Mouse (Mus musculus): ENCODE measurements around the gene Clcf1. TPM values are rescaled to one million over a fixed set of nuclear protein-coding genes. Genes with fewer than 3 reads are reported as not detected.

Clcf1 gene
- polyA plus RNA-seq, 1 experiment = not detected

GRCm38 (mm10) chr19:4220957-4221743 is 7.1 kb downstream of the Clcf1 start:
- Histone ChIP-seq H3K4me1 (ENCODE audit: control insufficient read depth, insufficient read depth, insufficient read length, low read length) (peaks cover 4% of the 10 kb centered on the region; the same call in 1 of the 2 replicates), H3K27ac (replicated peaks; ENCODE audit: low read depth, low read length) (peak overlapping the region; percentile 23; the same call in 1 of the 2 replicates), H3K4me3 (ENCODE audit: insufficient read depth, low read depth, low read length) (no peak overlapping the region)

DNA sequence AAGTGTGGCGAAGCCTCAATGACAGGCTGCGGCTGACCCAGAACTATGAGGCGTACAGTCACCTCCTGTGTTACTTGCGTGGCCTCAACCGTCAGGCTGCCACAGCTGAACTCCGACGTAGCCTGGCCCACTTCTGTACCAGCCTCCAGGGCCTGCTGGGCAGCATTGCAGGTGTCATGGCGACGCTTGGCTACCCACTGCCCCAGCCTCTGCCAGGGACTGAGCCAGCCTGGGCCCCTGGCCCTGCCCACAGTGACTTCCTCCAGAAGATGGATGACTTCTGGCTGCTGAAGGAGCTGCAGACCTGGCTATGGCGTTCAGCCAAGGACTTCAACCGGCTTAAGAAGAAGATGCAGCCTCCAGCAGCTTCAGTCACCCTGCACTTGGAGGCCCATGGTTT is 8.1 kb downstream of the Clcf1 start:
- Histone ChIP-seq H3K27ac (replicated peaks; ENCODE audit: low read depth, low read length) (no peak overlapping the region), H3K4me1 (ENCODE audit: control insufficient read depth, insufficient read depth, insufficient read length, low read length) (peaks cover 4% of the 10 kb centered on the region; the same call in 1 of the 2 replicates)

GRCm38 (mm10) chr19:4226779-4227178 is 12.7 kb downstream of the Clcf1 start:
- H3K4me1 ChIP-seq (ENCODE audit: control insufficient read depth, insufficient read depth, insufficient read length, low read length) = peaks cover 12% of the 10 kb centered on the region; the same call in 1 of the 2 replicates
- no peak overlapping the region for H3K4me3 ChIP-seq (ENCODE audit: insufficient read depth, low read depth, low read length)
- H3K27ac ChIP-seq (replicated peaks; ENCODE audit: low read depth, low read length) = no peak overlapping the region

More for the DNA sequence above, 8.1 kb downstream of the Clcf1 start:
- no peak overlapping the region for H3K4me3 ChIP-seq (ENCODE audit: insufficient read depth, low read depth, low read length)

GRCm38 (mm10) chr19:4227446-4227845 is 13.4 kb downstream of the Clcf1 start:
- Histone ChIP-seq H3K27ac (replicated peaks; ENCODE audit: low read depth, low read length) (no peak overlapping the region), H3K4me1 (ENCODE audit: control insufficient read depth, insufficient read depth, insufficient read length, low read length) (peaks cover 15% of the 10 kb centered on the region; the same call in 1 of the 2 replicates), H3K4me3 (ENCODE audit: insufficient read depth, low read depth, low read length) (no peak overlapping the region)

GRCm38 (mm10) chr19:4227894-4228678 is 14.0 kb downstream of the Clcf1 start:
- peaks cover 16% of the 10 kb centered on the region; the same call in 1 of the 2 replicates for H3K4me1 ChIP-seq (ENCODE audit: control insufficient read depth, insufficient read depth, insufficient read length, low read length)
- H3K27ac ChIP-seq (replicated peaks; ENCODE audit: low read depth, low read length) = no peak overlapping the region
- no peak overlapping the region for H3K4me3 ChIP-seq (ENCODE audit: insufficient read depth, low read depth, low read length)

GRCm38 (mm10) chr19:4228891-4229290 is 14.9 kb downstream of the Clcf1 start:
- H3K4me3 ChIP-seq (ENCODE audit: insufficient read depth, low read depth, low read length) = no peak overlapping the region
- H3K4me1 ChIP-seq (ENCODE audit: control insufficient read depth, insufficient read depth, insufficient read length, low read length) = peaks cover 16% of the 10 kb centered on the region; the same call in 1 of the 2 replicates
- H3K27ac ChIP-seq (replicated peaks; ENCODE audit: low read depth, low read length) = no peak overlapping the region

DNA sequence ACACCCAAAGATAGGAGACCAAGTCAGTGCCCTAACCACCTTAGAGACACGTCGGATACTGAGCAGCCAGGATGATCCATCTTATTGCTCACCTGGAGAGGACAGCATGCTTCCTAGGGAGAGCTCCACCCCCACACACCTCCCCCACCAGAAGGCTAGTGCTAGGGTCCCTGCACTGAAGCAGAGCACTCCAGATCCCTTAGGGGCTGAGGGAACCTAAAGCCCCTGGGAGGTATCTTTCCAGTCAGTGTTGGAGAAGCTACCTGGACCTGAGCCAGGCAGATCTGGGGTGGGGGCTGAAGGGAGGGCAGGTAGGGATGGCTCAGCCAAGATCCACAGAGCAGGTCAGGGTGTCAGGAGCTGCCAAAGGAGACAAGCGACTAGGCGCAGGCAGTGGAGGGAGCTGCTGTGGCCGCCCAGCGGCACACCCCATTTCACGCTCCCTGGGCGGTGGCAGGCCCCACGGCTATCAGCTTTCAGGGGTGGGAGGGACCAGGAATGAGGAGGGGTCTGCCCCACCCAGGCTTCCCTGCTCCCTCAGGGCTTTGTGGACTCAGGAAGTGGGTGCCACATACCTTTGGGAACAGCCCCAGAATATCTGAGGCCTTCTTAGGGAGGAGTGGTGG is 15.5 kb downstream of the Clcf1 start:
- Histone ChIP-seq H3K27ac (replicated peaks; ENCODE audit: low read depth, low read length) (peak overlapping the region; percentile 65), H3K4me3 (ENCODE audit: insufficient read depth, low read depth, low read length) (no peak overlapping the region), H3K4me1 (ENCODE audit: control insufficient read depth, insufficient read depth, insufficient read length, low read length) (peaks cover 16% of the 10 kb centered on the region; the same call in 1 of the 2 replicates)

- peak overlapping the region; percentile 73 for H3K27ac ChIP-seq (replicated peaks; ENCODE audit: low read depth, low read length)
- H3K4me3 ChIP-seq (ENCODE audit: insufficient read depth, low read depth, low read length) = no peak overlapping the region
- H3K4me1 ChIP-seq (ENCODE audit: control insufficient read depth, insufficient read depth, insufficient read length, low read length) = peaks cover 16% of the 10 kb centered on the region; the same call in 1 of the 2 replicates
These were observed 16.4 kb downstream of the Clcf1 start for GRCm38 (mm10) chr19:4230415-4230814.

DNA sequence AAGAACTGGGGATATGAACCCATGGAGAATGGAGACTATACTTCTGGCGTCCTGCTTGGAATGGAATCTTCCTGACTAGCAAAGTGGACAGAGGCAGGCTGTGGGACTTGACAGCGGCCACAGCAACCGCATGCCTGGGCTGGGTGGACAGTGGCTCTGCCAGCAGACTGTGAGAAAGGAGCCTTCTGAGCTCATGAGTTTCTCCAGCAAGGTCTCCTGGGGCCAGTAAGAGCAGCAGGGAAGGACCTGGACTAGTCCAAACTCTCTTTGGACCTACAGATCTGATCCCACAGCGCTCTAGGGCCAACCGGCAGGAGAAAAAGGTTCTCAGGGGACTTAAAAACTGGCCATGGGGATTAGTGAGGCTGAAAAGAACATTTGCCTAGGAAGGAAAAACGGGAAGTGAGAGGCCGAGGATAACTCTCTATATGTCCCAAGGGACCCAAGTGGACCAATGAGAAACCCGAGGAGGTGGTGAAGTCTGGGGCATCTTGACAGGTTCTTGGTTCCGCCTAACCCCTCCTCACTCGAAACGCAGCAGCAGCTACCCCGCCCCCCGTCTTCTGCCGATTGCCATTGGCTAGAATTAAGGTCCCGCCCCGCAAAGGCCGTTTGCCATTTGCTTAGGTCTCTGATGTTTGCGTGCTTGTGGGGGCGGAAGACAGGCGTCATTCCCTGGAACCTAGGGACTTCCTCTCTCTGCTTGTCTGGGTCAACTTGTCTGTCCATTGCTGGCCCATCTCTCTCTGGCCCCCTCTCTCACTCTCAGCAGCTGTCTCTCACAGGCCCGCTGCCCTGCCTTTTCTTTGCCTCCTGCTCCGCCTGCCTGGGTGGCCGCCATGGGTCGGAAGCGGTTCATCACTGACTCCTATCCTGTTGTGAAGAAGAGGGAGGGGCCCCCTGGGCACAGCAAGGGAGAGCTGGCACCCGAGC is 17.5 kb downstream of the Clcf1 start, which contains the start of gene Pold4:
Gene Pold4, plus strand, starts transcription at position 647 of the 933 bp plus-strand sequence.
- peak within 1 kb of the TSS; percentile 97 for H3K27ac ChIP-seq (replicated peaks; ENCODE audit: low read depth, low read length)
- H3K4me1 ChIP-seq (ENCODE audit: control insufficient read depth, insufficient read depth, insufficient read length, low read length) = peaks cover 16% of the 10 kb centered on the region; the same call in 1 of the 2 replicates
- peak within 1 kb of the TSS; percentile 75 for H3K4me3 ChIP-seq (ENCODE audit: insufficient read depth, low read depth, low read length)

- H3K27ac ChIP-seq (replicated peaks; ENCODE audit: low read depth, low read length) = peak overlapping the region; percentile 97
- peak overlapping the region; percentile 75 for H3K4me3 ChIP-seq (ENCODE audit: insufficient read depth, low read depth, low read length)
- H3K4me1 ChIP-seq (ENCODE audit: control insufficient read depth, insufficient read depth, insufficient read length, low read length) = peaks cover 16% of the 10 kb centered on the region; the same call in 1 of the 2 replicates
These were observed 18.1 kb downstream of the Clcf1 start for GRCm38 (mm10) chr19:4232186-4232572.

GRCm38 (mm10) chr19:4232651-4233050 is 18.6 kb downstream of the Clcf1 start:
- peaks cover 16% of the 10 kb centered on the region; the same call in 1 of the 2 replicates for H3K4me1 ChIP-seq (ENCODE audit: control insufficient read depth, insufficient read depth, insufficient read length, low read length)
- peak overlapping the region; percentile 97 for H3K27ac ChIP-seq (replicated peaks; ENCODE audit: low read depth, low read length)
- H3K4me3 ChIP-seq (ENCODE audit: insufficient read depth, low read depth, low read length) = peak overlapping the region; percentile 75

DNA sequence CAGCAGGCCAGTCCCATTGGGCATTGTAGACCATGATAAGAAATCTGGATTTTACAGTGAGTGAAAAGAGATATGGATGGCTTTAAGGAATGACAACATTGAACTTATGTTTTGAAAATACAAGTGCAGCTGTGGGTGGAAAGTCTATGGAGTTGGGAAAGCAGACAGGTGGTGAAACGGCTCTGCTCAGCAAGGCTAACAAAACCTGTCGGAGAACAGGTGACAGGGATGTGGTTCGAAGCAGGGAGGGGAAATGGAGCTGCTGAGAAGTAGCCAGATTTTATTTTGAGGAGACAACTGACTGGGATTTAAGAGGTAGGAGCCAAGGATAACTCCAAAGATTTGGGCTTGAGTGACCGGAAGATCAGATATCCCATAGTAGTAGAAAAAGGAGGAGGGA is 20.5 kb downstream of the Clcf1 start:
- peaks cover 16% of the 10 kb centered on the region; the same call in 1 of the 2 replicates for H3K4me1 ChIP-seq (ENCODE audit: control insufficient read depth, insufficient read depth, insufficient read length, low read length)
- H3K27ac ChIP-seq (replicated peaks; ENCODE audit: low read depth, low read length) = no peak overlapping the region
- H3K4me3 ChIP-seq (ENCODE audit: insufficient read depth, low read depth, low read length) = no peak overlapping the region

DNA sequence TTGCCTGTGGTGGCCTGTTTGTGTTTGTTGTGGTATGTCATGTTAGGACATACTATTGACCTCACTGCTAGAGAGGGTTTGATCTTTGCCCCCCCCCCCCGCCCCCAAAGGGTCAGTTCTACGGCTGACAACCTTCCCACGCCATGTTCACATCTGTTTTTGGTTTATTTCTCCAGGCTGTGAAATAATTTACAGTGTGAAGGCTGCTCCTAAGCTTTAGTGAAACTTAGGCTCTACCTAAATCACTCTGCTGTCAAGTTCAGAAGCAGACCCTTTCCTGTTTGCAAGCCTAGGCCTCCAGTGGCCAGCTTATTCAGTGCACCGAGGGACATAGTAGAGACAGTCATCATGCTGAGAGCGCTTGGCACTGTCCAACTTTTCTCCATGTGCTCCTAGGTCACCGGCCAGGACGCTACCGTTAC is 26.2 kb downstream of the Clcf1 start:
- H3K4me1 ChIP-seq (ENCODE audit: control insufficient read depth, insufficient read depth, insufficient read length, low read length) = no peaks in the 10 kb centered on the region
- no peak overlapping the region for H3K27ac ChIP-seq (replicated peaks; ENCODE audit: low read depth, low read length)

DNA sequence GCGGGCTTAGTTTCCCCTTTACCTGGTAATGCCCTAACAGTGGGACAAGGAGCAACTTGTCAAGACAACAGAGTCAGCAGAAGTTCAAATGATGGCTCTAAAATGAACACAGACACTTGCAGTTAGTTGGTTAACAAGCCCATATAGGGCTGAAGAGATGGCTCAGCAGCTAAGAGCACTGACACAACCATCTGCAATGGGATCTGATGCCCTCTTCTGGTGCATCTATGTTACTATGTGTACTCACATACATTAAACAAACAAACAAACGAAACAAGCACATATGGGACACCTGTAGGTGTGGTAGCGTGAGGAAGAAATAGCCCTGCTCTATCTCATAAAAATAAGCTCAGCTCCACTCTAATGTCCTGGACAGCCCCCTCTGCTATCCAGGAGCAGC is 28.4 kb downstream of the Clcf1 start:
- Histone ChIP-seq H3K27ac (replicated peaks; ENCODE audit: low read depth, low read length) (no peak overlapping the region), H3K4me3 (ENCODE audit: insufficient read depth, low read depth, low read length) (no peak overlapping the region), H3K4me1 (ENCODE audit: control insufficient read depth, insufficient read depth, insufficient read length, low read length) (no peaks in the 10 kb centered on the region)

More for the DNA sequence above, 26.2 kb downstream of the Clcf1 start:
- no peak overlapping the region for H3K4me3 ChIP-seq (ENCODE audit: insufficient read depth, low read depth, low read length)
